Mouse (Mus musculus) intestine, postnatal 0 days (tissue): ENCODE measurements around the gene Fgfr2. TPM values are rescaled to one million over a fixed set of nuclear protein-coding genes. Genes with fewer than 3 reads are reported as not detected.

Source experiments
- ATAC-seq: fragments of 200-750 bp; cut with Nextera tagmentation; 2 replicates; pipeline ENCODE4 v1.8.0; 2017; ENCODE audit warnings: mild to moderate bottlenecking, moderate TSS enrichment, moderate library complexity
- H3K27ac ChIP-seq: fragments of 300-500 bp; sonication (generic); 2 replicates; pipeline ENCODE4 v1.5.1; 2014; ENCODE audit warnings: mild to moderate bottlenecking, low read depth, low read length, moderate library complexity
- H3K27me3 ChIP-seq: fragments of 300-500 bp; sonication (generic); replicated peaks from 2 replicates; pipeline ENCODE4 v1.6.1; 2014; ENCODE audit warnings: low read length, mixed read lengths; ENCODE audit not compliant: control insufficient read depth, insufficient read depth
- H3K36me3 ChIP-seq: fragments of 300-500 bp; sonication (generic); 2 replicates; pipeline ENCODE4 v1.6.1; 2014; ENCODE audit warnings: mild to moderate bottlenecking, moderate library complexity; ENCODE audit not compliant: control insufficient read depth, insufficient read depth
- H3K4me1 ChIP-seq: fragments of 300-500 bp; sonication (generic); replicated peaks from 2 replicates; pipeline ENCODE4 v1.6.1; 2014; ENCODE audit warnings: antibody characterized with exemption, low read length, mixed read lengths; ENCODE audit not compliant: control insufficient read depth, insufficient read depth
- H3K4me2 ChIP-seq: fragments of 300-500 bp; sonication (generic); replicated peaks from 2 replicates; pipeline ENCODE4 v1.6.1; 2014; ENCODE audit warnings: low read depth, mild to moderate bottlenecking, moderate library complexity
- H3K4me3 ChIP-seq: fragments of 300-500 bp; sonication (generic); 2 replicates; pipeline ENCODE4 v1.5.1; 2014; ENCODE audit warnings: low read depth, low read length
- H3K9ac ChIP-seq: fragments of 300-500 bp; sonication (generic); 2 replicates; pipeline ENCODE4 v1.6.1; 2014; ENCODE audit warnings: mild to moderate bottlenecking, low read depth, low read length
- H3K9me3 ChIP-seq: fragments of 300-500 bp; sonication (generic); 2 replicates; pipeline ENCODE4 v1.6.1; 2016; ENCODE audit warnings: mixed run types; ENCODE audit not compliant: control insufficient read depth
- CTCF ChIP-seq: sonication (generic); IDR thresholded peaks from 2 replicates; pipeline ENCODE4 v1.5.1; 2016; ENCODE audit warnings: low read depth, mild to moderate bottlenecking, control low read depth, antibody characterized with exemption, moderate library complexity
- WGBS: fragments of 180-500 bp; shearing (Covaris S2); extraction: QIAGEN DNeasy Blood & Tissue Kit; methylation state at CpG from one replicate; pipeline ENCODE4 v1.1.7; 2014; 5-methylcytosine and 5-hydroxymethylcytosine counted together
- polyA plus RNA-seq: library from polyadenylated mRNA; unstranded; fragments of >200 nt; fragmentation: Nextera tagmentation; extraction: Ambion mirVana; gene quantifications from 2 replicates; pipeline ENCODE4 v1.2.1, GENCODE M21; 2015

Gene Fgfr2
- polyA plus RNA-seq, 1 experiment from 2014 or later = 29.5 TPM

DNA sequence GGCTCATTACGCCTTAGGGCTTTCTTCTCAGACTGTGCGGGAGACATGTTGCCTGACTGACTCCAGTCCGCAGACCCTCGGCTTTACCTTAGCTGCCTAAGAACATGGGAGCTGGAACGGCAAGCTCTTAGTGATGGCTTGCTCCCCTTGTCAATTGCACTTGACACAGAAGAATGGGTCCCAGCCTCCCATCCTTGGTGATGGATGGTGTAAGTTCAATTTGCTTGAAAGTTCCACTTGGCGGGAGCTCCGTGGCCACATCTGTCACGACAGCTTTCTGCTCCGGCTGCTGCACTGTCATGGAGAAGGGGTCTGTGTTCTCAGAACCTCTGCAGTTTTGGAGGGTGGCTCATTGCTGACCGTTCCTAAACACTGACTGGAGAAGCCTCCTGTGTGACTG lies 1518.2 kb downstream of the Fgfr2 start:
- Histone ChIP-seq H3K36me3 (no peaks in the 10 kb centered on the region), H3K9ac (no peak overlapping the region), H3K4me2 (no peak overlapping the region), H3K4me3 (no peak overlapping the region), H3K27me3 (no peaks in the 10 kb centered on the region), H3K27ac (no peak overlapping the region), H3K9me3 (no peaks in the 10 kb centered on the region), H3K4me1 (no peaks in the 10 kb centered on the region)
- no peak for TF ChIP-seq CTCF
- no peak for ATAC-seq
- WGBS = 91% methylated on average over 10 of the region's 10 CpGs

DNA sequence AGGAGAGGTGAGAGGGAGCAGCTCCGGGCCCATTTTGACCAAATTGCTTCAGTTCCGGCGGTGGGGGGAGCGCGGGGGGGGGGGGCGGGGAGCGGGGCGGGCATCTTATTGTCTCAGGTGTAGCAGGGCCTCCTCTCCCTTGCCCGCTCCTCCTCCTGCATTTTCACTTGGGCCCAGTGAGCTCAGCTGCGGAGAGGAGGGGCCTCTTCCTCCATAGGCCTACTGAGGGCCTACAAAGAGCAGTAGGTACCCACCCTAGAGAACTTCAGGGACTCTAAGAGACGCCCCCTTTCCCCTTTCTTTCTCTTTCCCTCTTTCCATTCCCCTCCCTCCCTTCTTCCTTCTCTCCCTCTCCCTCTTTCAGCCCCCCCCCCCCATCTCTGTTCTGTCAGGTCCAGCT lies 1520.0 kb downstream of the Fgfr2 start:
- Histone ChIP-seq H3K4me2 (no peak overlapping the region), H3K9me3 (no peaks in the 10 kb centered on the region), H3K4me3 (no peak overlapping the region), H3K4me1 (no peaks in the 10 kb centered on the region), H3K27ac (no peak overlapping the region), H3K9ac (no peak overlapping the region), H3K27me3 (no peaks in the 10 kb centered on the region), H3K36me3 (no peaks in the 10 kb centered on the region)
- no peak for ATAC-seq
- 7% methylated on average over 4 of the region's 11 CpGs for WGBS
- TF ChIP-seq CTCF = no peak

DNA sequence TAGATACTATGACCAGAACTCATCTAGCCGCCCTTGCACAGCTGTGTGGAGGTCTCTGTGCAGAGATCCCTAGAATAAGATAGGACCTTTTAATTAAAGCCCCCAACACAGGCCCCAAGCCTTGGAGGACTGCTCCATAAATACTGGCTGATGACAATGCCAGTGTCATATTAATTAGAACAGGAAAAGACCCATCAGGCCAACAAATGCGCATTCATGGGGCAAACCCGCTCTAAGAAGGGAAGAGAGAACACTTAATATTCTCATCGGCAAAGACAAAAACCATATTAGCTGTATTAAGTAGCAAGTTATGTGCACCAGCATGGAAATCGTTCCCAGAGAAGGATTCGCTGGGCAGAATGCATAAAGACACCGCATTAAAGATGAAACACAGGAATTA lies 1521.0 kb downstream of the Fgfr2 start:
- H3K4me3 ChIP-seq = no peak overlapping the region
- no peaks in the 10 kb centered on the region for H3K4me1 ChIP-seq
- H3K9me3 ChIP-seq = no peaks in the 10 kb centered on the region
- H3K27ac ChIP-seq = no peak overlapping the region
- no peaks in the 10 kb centered on the region for H3K36me3 ChIP-seq
- TF ChIP-seq CTCF = no peak
- no peak overlapping the region for H3K4me2 ChIP-seq
- no peak overlapping the region for H3K9ac ChIP-seq
- ATAC-seq = no peak
- no peaks in the 10 kb centered on the region for H3K27me3 ChIP-seq
- 81% methylated on average over 7 of the region's 7 CpGs for WGBS

DNA sequence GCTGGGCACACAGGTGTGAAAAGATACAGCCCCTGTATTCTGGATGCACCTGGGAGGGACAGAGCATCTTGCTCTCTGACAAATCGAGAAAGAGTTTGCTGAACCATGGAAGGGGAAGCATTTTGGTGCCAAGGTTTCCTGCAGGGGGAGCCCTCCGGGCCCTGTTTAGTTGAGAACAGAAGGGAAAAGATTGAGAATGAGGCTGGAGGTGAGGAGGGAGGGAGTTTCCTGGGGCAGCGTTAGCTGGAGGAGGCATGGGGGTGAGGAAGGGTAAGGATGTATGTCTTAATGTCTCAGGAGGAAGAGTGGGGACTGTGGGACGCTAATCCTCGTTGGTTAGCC lies 1524.7 kb downstream of the Fgfr2 start:
- Histone ChIP-seq H3K9me3 (no peaks in the 10 kb centered on the region), H3K4me2 (no peak overlapping the region), H3K4me1 (no peaks in the 10 kb centered on the region), H3K27ac (no peak overlapping the region), H3K4me3 (no peak overlapping the region), H3K27me3 (no peaks in the 10 kb centered on the region), H3K36me3 (no peaks in the 10 kb centered on the region), H3K9ac (no peak overlapping the region)
- no peak for ATAC-seq
- TF ChIP-seq CTCF = peak; percentile 54
- 5% methylated on average over 5 of the region's 5 CpGs for WGBS

- Histone ChIP-seq H3K27me3 (no peaks in the 10 kb centered on the region), H3K27ac (no peak overlapping the region), H3K36me3 (no peaks in the 10 kb centered on the region), H3K4me3 (no peak overlapping the region), H3K4me1 (no peaks in the 10 kb centered on the region), H3K9me3 (no peaks in the 10 kb centered on the region), H3K9ac (no peak overlapping the region), H3K4me2 (no peak overlapping the region)
- no peak for TF ChIP-seq CTCF
- no peak for ATAC-seq
- 26% methylated on average over 12 of the region's 12 CpGs for WGBS
Measured at GRCm38 (mm10) chr7:131597779-131598482, 1525.2 kb downstream of the Fgfr2 start.

DNA sequence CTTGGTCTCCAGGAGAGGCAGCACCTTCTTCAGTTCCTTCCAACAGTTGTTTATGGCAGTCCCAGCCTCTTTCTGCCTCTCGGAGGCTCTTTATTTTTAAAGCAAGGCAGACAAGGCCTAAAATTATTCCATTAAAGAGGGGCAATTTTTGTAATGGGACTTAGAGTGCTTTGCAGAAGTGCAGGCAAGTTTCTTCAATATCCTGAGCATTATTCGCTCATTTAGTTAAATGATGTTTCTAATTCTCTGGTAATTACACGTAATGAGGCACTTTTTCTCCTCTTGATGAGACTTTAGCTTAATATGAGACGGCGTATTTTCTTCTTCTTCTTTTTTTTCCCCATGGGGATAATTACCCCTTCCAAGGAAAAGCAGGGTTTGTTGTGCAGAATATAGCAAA lies 1537.6 kb downstream of the Fgfr2 start:
- TF ChIP-seq CTCF = no peak

DNA sequence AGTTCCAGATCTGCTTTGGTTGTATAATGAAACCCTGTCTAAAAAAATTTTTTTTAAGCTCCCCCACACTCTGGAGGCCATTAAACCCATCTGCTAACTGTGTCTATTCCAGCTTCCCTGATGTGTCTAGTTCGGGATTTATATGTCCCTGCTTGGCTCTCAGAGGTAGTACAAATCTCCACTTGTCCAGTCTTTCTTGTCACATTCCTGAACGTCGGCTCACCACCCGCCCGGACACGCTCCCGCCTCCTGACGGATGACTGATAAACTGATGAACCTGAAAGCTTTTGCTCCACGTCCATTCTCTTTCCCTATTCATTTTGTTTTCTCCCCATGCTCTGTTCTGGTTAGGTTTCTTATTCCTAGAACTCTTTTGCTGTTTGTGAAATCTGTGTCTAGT lies 1541.0 kb downstream of the Fgfr2 start:
- no peak overlapping the region for H3K9ac ChIP-seq
- ATAC-seq = no peak
- H3K4me1 ChIP-seq = no peaks in the 10 kb centered on the region
- 47% methylated on average over 9 of the region's 9 CpGs for WGBS
- no peak for TF ChIP-seq CTCF
- no peak overlapping the region for H3K4me2 ChIP-seq
- H3K36me3 ChIP-seq = no peaks in the 10 kb centered on the region
- no peaks in the 10 kb centered on the region for H3K27me3 ChIP-seq
- no peak overlapping the region for H3K4me3 ChIP-seq
- H3K9me3 ChIP-seq = no peaks in the 10 kb centered on the region
- no peak overlapping the region for H3K27ac ChIP-seq

More for the DNA sequence above, 1537.6 kb downstream of the Fgfr2 start:
- WGBS = 84% methylated on average over 5 of the region's 5 CpGs
- no peak overlapping the region for H3K4me2 ChIP-seq
- no peaks in the 10 kb centered on the region for H3K4me1 ChIP-seq
- no peak overlapping the region for H3K27ac ChIP-seq
- no peak overlapping the region for H3K9ac ChIP-seq
- no peaks in the 10 kb centered on the region for H3K36me3 ChIP-seq
- H3K4me3 ChIP-seq = no peak overlapping the region
- no peaks in the 10 kb centered on the region for H3K27me3 ChIP-seq
- no peak for ATAC-seq
- no peaks in the 10 kb centered on the region for H3K9me3 ChIP-seq
